Mouse (Mus musculus): ENCODE measurements at regions not wholly inside any gene's neighbourhood (a gene's known extent, or its start where the extent isn't known, plus 50 kb on each side); places are given as distances from the start of the nearest gene placed in this dataset.
"Not testable (repeated sequence)": the region's sequence is repeated elsewhere in the genome, so short reads cannot be mapped to it uniquely, and the experiment has no call there.

DNA sequence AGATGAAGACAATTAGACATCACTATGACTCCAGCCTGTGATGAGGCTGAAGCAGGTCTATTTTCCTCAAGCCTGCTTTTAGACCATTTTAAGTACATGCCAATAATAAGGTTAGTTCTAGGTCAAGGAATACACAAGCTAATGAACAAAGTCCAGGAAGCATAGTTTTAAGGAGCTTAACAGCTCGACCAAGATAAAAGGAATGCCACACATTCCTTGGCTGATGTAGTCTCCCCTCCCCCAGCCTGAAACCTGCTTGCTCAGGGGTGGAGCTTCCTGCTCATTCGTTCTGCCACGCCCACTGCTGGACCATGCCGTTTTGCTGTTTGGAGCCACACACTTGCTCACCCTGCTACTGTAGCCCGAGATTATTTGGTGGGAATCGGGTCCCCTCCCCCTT is 121.7 kb downstream of the Ptchd3 start:
- H3K27me3 ChIP-seq (ENCODE audit: control insufficient read depth in 1 of 2, insufficient read depth in 2 of 2, low read length in 2 of 2); H3K36me3 ChIP-seq (ENCODE audit: control insufficient read depth in 1 of 2, insufficient read depth in 2 of 2, low read length in 2 of 2); DNase-seq (ENCODE audit: low read depth, low spot score); H3K9me3 ChIP-seq (replicated peaks; ENCODE audit: insufficient read depth, low read length); H3K9ac ChIP-seq (ENCODE audit: control insufficient read depth, low read depth, low read length, poor library complexity, severe bottlenecking); H3K4me1 ChIP-seq (ENCODE audit: control insufficient read depth in 1 of 2, insufficient read depth in 2 of 2, low read length in 2 of 2); H3K4me3 ChIP-seq (ENCODE audit: control insufficient read depth in 1 of 2, insufficient read depth in 1 of 2, low read depth in 2 of 2, low read length in 2 of 2); H3K27ac ChIP-seq (ENCODE audit: control insufficient read depth, low read depth, low read length); H3K79me2 ChIP-seq (ENCODE audit: control insufficient read depth, insufficient read depth, low read length, poor library complexity): not testable (repeated sequence)

DNA sequence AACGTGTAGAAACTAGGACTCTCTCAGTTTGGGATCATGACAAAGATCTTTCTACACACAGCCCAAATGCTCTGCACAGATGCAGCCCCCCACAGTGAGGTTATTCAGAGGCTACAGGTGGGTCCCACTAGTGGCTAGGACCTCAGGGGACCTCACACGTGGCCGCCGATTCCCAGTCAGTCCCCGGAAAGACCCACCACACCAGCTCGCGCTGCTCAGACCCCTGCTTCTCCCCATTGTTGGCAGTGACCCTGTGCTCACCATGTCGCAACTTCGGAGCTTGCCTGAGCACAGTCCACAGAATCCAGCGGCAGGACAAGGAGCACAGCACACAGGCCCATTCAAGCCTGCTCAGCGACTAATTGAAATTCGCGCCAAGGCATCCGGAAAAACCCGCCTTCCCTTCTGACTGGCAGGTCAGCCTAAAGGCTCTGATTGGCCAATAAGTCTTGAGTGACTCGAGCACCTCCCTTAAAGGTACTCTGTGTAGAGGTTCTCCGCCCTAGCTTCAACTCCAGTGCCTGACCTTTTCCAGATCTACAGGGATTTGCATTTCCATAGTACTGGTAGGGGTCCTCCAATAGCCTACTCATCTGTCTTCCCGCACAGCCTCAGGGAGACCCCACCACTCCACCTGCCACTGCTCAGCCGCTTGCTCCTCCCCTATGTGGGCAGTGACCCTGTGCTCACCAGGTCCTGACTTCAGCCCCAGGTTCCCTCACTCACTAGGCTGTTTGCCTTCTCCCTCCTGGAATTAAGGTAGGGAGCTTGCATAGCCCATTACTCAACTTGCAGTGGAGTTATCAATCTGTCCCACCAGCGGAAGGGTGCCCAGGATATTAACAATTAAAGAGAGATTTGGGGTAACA is 126.6 kb downstream of the Ptchd3 start:
- not testable (repeated sequence) for H3K27ac ChIP-seq (ENCODE audit: control insufficient read depth, low read depth, low read length); H3K4me1 ChIP-seq (ENCODE audit: control insufficient read depth in 1 of 2, insufficient read depth in 2 of 2, low read length in 2 of 2)

DNA sequence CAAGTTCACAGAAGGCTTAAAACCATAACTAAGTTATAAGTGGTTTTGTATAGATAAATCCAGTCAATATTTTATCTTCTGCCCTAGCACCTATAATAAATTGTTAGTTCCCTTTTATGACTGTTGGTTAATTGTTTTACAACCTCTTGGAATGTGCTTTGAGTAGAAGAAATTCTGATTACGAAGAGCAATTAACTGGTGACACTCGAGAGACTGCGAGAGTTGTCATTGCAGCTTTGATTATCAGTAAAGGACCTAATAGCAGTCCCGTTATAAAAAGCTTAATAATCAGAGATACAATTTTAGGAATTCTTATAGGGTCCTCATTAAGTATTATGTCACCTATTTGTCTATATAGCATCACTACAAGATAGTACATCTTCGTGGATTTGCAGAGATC is 128.7 kb downstream of the Ptchd3 start:
- H3K4me1 ChIP-seq (ENCODE audit: control insufficient read depth in 1 of 2, insufficient read depth in 2 of 2, low read length in 2 of 2); H3K36me3 ChIP-seq (ENCODE audit: control insufficient read depth in 1 of 2, insufficient read depth in 2 of 2, low read length in 2 of 2); DNase-seq (ENCODE audit: low read depth, low spot score); H3K27me3 ChIP-seq (ENCODE audit: control insufficient read depth in 1 of 2, insufficient read depth in 2 of 2, low read length in 2 of 2); H3K79me2 ChIP-seq (ENCODE audit: control insufficient read depth, insufficient read depth, low read length, poor library complexity); H3K9ac ChIP-seq (ENCODE audit: control insufficient read depth, low read depth, low read length, poor library complexity, severe bottlenecking); H3K4me3 ChIP-seq (ENCODE audit: control insufficient read depth in 1 of 2, insufficient read depth in 1 of 2, low read depth in 2 of 2, low read length in 2 of 2); H3K9me3 ChIP-seq (replicated peaks; ENCODE audit: insufficient read depth, low read length); H3K27ac ChIP-seq (ENCODE audit: control insufficient read depth, low read depth, low read length): not testable (repeated sequence)

More for the DNA sequence above, 126.6 kb downstream of the Ptchd3 start:
- H3K4me3 ChIP-seq (ENCODE audit: control insufficient read depth in 1 of 2, insufficient read depth in 1 of 2, low read depth in 2 of 2, low read length in 2 of 2); H3K36me3 ChIP-seq (ENCODE audit: control insufficient read depth in 1 of 2, insufficient read depth in 2 of 2, low read length in 2 of 2); H3K9ac ChIP-seq (ENCODE audit: control insufficient read depth, low read depth, low read length, poor library complexity, severe bottlenecking); H3K79me2 ChIP-seq (ENCODE audit: control insufficient read depth, insufficient read depth, low read length, poor library complexity); DNase-seq (ENCODE audit: low read depth, low spot score); H3K27me3 ChIP-seq (ENCODE audit: control insufficient read depth in 1 of 2, insufficient read depth in 2 of 2, low read length in 2 of 2); H3K9me3 ChIP-seq (replicated peaks; ENCODE audit: insufficient read depth, low read length): not testable (repeated sequence)

DNA sequence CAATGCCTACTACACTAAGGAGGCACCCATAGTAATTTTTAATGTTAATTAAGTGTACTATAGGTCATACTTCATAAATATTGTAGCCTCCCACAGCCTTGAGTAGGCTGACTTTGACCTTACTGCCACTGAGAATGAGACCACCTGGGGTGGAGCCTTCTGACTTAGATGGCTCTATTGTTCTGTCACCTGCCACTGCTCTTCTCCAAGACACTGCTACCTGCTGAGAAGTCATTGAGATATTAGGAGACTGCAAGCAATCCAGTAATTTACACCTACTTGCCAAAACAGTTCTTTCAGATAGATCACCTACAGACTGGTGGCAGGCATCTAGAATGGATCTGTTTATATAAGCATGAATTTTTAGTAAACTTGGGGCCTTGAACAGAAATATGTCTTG is 134.1 kb downstream of the Ptchd3 start:
- not testable (repeated sequence) for H3K4me1 ChIP-seq (ENCODE audit: control insufficient read depth in 1 of 2, insufficient read depth in 2 of 2, low read length in 2 of 2); H3K36me3 ChIP-seq (ENCODE audit: control insufficient read depth in 1 of 2, insufficient read depth in 2 of 2, low read length in 2 of 2); H3K9ac ChIP-seq (ENCODE audit: control insufficient read depth, low read depth, low read length, poor library complexity, severe bottlenecking); DNase-seq (ENCODE audit: low read depth, low spot score); H3K27me3 ChIP-seq (ENCODE audit: control insufficient read depth in 1 of 2, insufficient read depth in 2 of 2, low read length in 2 of 2); H3K9me3 ChIP-seq (replicated peaks; ENCODE audit: insufficient read depth, low read length); H3K27ac ChIP-seq (ENCODE audit: control insufficient read depth, low read depth, low read length); H3K79me2 ChIP-seq (ENCODE audit: control insufficient read depth, insufficient read depth, low read length, poor library complexity); H3K4me3 ChIP-seq (ENCODE audit: control insufficient read depth in 1 of 2, insufficient read depth in 1 of 2, low read depth in 2 of 2, low read length in 2 of 2)

DNA sequence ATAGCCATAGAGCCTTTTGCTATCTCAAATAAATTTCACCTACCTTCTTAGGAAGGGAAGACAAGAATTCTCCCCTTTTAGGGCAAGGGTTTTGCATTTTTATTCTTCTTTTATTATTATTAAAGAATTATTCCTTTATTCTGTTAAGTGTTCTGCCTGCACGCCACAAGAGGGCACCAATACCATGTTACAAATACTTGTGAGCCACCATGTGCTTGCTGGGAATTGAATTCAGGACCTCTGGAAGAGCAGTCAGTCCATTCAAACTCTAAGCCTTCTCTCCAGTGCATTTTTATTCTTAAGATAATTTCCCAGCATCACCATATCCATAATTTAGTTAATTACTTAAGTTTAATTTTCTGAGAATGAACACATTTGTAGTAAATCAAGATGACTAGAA is 135.9 kb downstream of the Ptchd3 start:
- H3K4me3 ChIP-seq (ENCODE audit: control insufficient read depth in 1 of 2, insufficient read depth in 1 of 2, low read depth in 2 of 2, low read length in 2 of 2); H3K36me3 ChIP-seq (ENCODE audit: control insufficient read depth in 1 of 2, insufficient read depth in 2 of 2, low read length in 2 of 2); H3K9me3 ChIP-seq (replicated peaks; ENCODE audit: insufficient read depth, low read length); H3K9ac ChIP-seq (ENCODE audit: control insufficient read depth, low read depth, low read length, poor library complexity, severe bottlenecking); H3K27me3 ChIP-seq (ENCODE audit: control insufficient read depth in 1 of 2, insufficient read depth in 2 of 2, low read length in 2 of 2); H3K79me2 ChIP-seq (ENCODE audit: control insufficient read depth, insufficient read depth, low read length, poor library complexity); H3K27ac ChIP-seq (ENCODE audit: control insufficient read depth, low read depth, low read length); H3K4me1 ChIP-seq (ENCODE audit: control insufficient read depth in 1 of 2, insufficient read depth in 2 of 2, low read length in 2 of 2): not testable (repeated sequence)
- TF ChIP-seq RAD21 (IDR thresholded peaks at IDR 0.05; ENCODE audit: low read depth, low read length) (peak; percentile 70), CTCF (IDR thresholded peaks at IDR 0.05 in 2 of 3, conservative IDR thresholded peaks at IDR 0.05 in 1 of 3; ENCODE audit: control insufficient read depth in 1 of 3, insufficient read depth in 1 of 3, low read depth in 2 of 3, low read length in 3 of 3, poor library complexity in 1 of 3, severe bottlenecking in 1 of 3) (peak; percentile 30 to 58 (median 35); a peak in 4 of 6 replicates), MYC (IDR thresholded peaks at IDR 0.05; ENCODE audit: low read depth, low read length) (peak; percentile 89), ZC3H11A (IDR thresholded peaks at IDR 0.05; ENCODE audit: low read depth, low read length) (peak; percentile 51), SMC3 (IDR thresholded peaks at IDR 0.05; ENCODE audit: low read depth, low read length) (peak; percentile 67)
- DNase-seq (ENCODE audit: low read depth, low spot score), result peak; percentile 63

All from MEL (cell line).